Mouse (Mus musculus) adrenal gland, adult 2 months (tissue): ENCODE data around the gene Syngr1. TPM values are rescaled to one million over a fixed set of nuclear protein-coding genes. Genes with fewer than 3 reads are reported as not detected.

Experiments
- microRNA-seq, 2 experiments: library from miRNA; unstranded; fragments of <30 nt; microRNA quantifications; one replicate each; pipeline ENCODE4 v1.2.0; 2021
- polyA plus RNA-seq: library from polyadenylated mRNA; depleted of rRNA; stranded (reverse); fragments of >200 nt; gene quantifications from 2 replicates; pipeline ENCODE4 v1.2.3, GENCODE M21; 2012; rRNA removed
- total RNA-seq, 2 experiments: library from RNA; stranded (reverse); gene quantifications; 2 replicates each; pipeline ENCODE4 v1.2.3; 2021

Syngr1 gene
- total and polyA plus RNA-seq, 3 experiments: 24.4 to 86.9 (median 47.8) TPM

Small RNA genes lying within 50 kb of the gene (microRNA-seq; reads per million reads assigned to microRNA genes)
- gene Snord43: 228 to 369 reads per million in 2 experiments

Other genes starting within 250 kb of the Syngr1 start
- 10 to 100 TPM; 13.1 to 16.5 TPM for gene Apobec3, start 199.7 kb upstream of the Syngr1 start, total RNA-seq
- 5.2 and 6.7 TPM in 2 replicates for gene Apobec3, start 199.7 kb upstream of the Syngr1 start, polyA plus RNA-seq
- gene Cbx7, start 120.2 kb upstream of the Syngr1 start, total RNA-seq: 10 to 100 TPM; 15.6 to 29.8 TPM
- 35.2 and 41.3 TPM in 2 replicates for gene Cbx7, start 120.2 kb upstream of the Syngr1 start, polyA plus RNA-seq
- gene Pdgfb, start 76.4 kb upstream of the Syngr1 start, total RNA-seq: 10 to 100 TPM; 30.3 to 54.0 TPM
- 63.3 and 63.8 TPM in 2 replicates for gene Pdgfb, start 76.4 kb upstream of the Syngr1 start, polyA plus RNA-seq
- gene Rpl3, start 534 bp downstream of the Syngr1 start, total RNA-seq: 100 to 1,000 TPM; 376 to 618 TPM
- gene Rpl3, start 534 bp downstream of the Syngr1 start, polyA plus RNA-seq: 500 and 520 TPM in 2 replicates
- gene Tab1, start 41.8 kb downstream of the Syngr1 start, total RNA-seq: 10 to 100 TPM; 11.4 to 23.2 TPM
- gene Tab1, start 41.8 kb downstream of the Syngr1 start, polyA plus RNA-seq: 19.6 and 23.4 TPM in 2 replicates
- gene Mgat3, start 82.4 kb downstream of the Syngr1 start, total RNA-seq: 10 to 100 TPM in 1 of 2 experiments, 1 to 10 TPM in 1; 7.6 to 12.4 TPM
- 8.1 and 8.2 TPM in 2 replicates for gene Mgat3, start 82.4 kb downstream of the Syngr1 start, polyA plus RNA-seq
- 10 to 100 TPM; 38.7 to 47.7 TPM for gene Mief1, start 142.7 kb downstream of the Syngr1 start, total RNA-seq
- gene Mief1, start 142.7 kb downstream of the Syngr1 start, polyA plus RNA-seq: 17.1 and 17.8 TPM in 2 replicates
- 10 to 100 TPM in 1 of 2 experiments, 1 to 10 TPM in 1; 6.8 to 20.2 TPM for gene AC140267.1, start 144.5 kb downstream of the Syngr1 start, total RNA-seq
- not detected in 2 replicates for gene AC140267.1, start 144.5 kb downstream of the Syngr1 start, polyA plus RNA-seq
- 100 to 1,000 TPM; 144 to 366 TPM for gene Atf4, start 163.8 kb downstream of the Syngr1 start, total RNA-seq
- gene Atf4, start 163.8 kb downstream of the Syngr1 start, polyA plus RNA-seq: 159 and 166 TPM in 2 replicates
- 10 to 100 TPM; 41.8 to 45.8 TPM for gene Rps19bp1, start 173.0 kb downstream of the Syngr1 start, total RNA-seq
- gene Rps19bp1, start 173.0 kb downstream of the Syngr1 start, polyA plus RNA-seq: 20.0 and 21.3 TPM in 2 replicates
- gene Cacna1i, start 195.9 kb downstream of the Syngr1 start, total RNA-seq: 1 to 10 TPM in 1 of 2 experiments, under 1 TPM in 1; 0.46 to 1.1 TPM
- 0.81 and 0.85 TPM in 2 replicates for gene Cacna1i, start 195.9 kb downstream of the Syngr1 start, polyA plus RNA-seq